Comparison of ENCODE assay signal across 9 mouse cellular contexts in genomic region chr4:147335691-147336367, GRCm38 (mm10). TPM values are rescaled to one million over a fixed set of nuclear protein-coding genes. Genes with fewer than 3 reads are reported as not detected.
DNase-seq lines count a peak whose midpoint lies in the region; ATAC-seq and TF ChIP-seq lines count a peak whose summit lies in the region.
"Not testable (repeated sequence)": the region's sequence is repeated elsewhere in the genome, so short reads cannot be mapped to it uniquely, and the experiment has no call there.
"Had no signal": no experiment of that assay in that cellular context is flagged by ENCODE, and none has a peak within 500 bp of the region (broad histone marks: within the 10 kb centered on the region; RNA-seq: fewer than 3 reads in every experiment).

No protein-coding gene starts in this region.

- TF ChIP-seq EP300 in liver, postnatal 0 days (IDR thresholded peaks at IDR 0.05; ENCODE audit: low read depth); stomach, postnatal 0 days (optimal IDR thresholded peaks at IDR 0.05): not testable (repeated sequence)

- H3K27ac ChIP-seq in embryonic facial prominence, embryonic 13.5 days; hindbrain, embryonic 13.5 days; kidney, postnatal 0 days; liver, postnatal 0 days (ENCODE audit: low read depth); midbrain, embryonic 14.5 days (replicated peaks; ENCODE audit: low read depth, low read length); stomach, postnatal 0 days (replicated peaks): not testable (repeated sequence)

- peak; percentile 93 for DNase-seq in heart, adult 11 months
- not testable (repeated sequence) for DNase-seq in kidney, postnatal 0 days (ENCODE audit: low spot score); liver, postnatal 0 days; midbrain, embryonic 14.5 days; stomach, postnatal 0 days (ENCODE audit: low spot score)

- not testable (repeated sequence) for H3K36me3 ChIP-seq in embryonic facial prominence, embryonic 13.5 days; hindbrain, embryonic 13.5 days; kidney, postnatal 0 days (ENCODE audit: insufficient read depth, low read length); liver, postnatal 0 days (replicated peaks; ENCODE audit: insufficient read depth, low read length); midbrain, embryonic 14.5 days (ENCODE audit: control insufficient read depth, insufficient read depth, low read length); stomach, postnatal 0 days (ENCODE audit: control insufficient read depth, insufficient read depth, low read length)

- not testable (repeated sequence) for H3K4me3 ChIP-seq in embryonic facial prominence, embryonic 13.5 days; hindbrain, embryonic 13.5 days; kidney, postnatal 0 days (replicated peaks; ENCODE audit: low read depth, low read length); liver, postnatal 0 days (ENCODE audit: low read depth, low read length); midbrain, embryonic 14.5 days (replicated peaks; ENCODE audit: low read depth, low read length); stomach, postnatal 0 days (ENCODE audit: low read depth, low read length)

- not testable (repeated sequence) for H3K4me1 ChIP-seq in embryonic facial prominence, embryonic 13.5 days; hindbrain, embryonic 13.5 days (replicated peaks); kidney, postnatal 0 days (replicated peaks; ENCODE audit: insufficient read depth, low read length); liver, postnatal 0 days (ENCODE audit: insufficient read depth); midbrain, embryonic 14.5 days (ENCODE audit: control insufficient read depth, insufficient read depth, low read length); stomach, postnatal 0 days (replicated peaks; ENCODE audit: control insufficient read depth, insufficient read depth)

- peak; percentile 35 for ATAC-seq in CD4-positive, CD25-positive, alpha-beta regulatory T cell, adult 4 months
- peak; percentile 54 for ATAC-seq in embryonic facial prominence, embryonic 13.5 days (ENCODE audit: insufficient number of reproducible peaks, insufficient read depth, low FRiP score, low TSS enrichment, low read depth)
- peak; percentile 66 for ATAC-seq in hindbrain, embryonic 13.5 days (ENCODE audit: low FRiP score)
- peak; percentile 50 for ATAC-seq in kidney, postnatal 0 days (replicated peaks; ENCODE audit: low FRiP score, low read depth)
- ATAC-seq in liver, postnatal 0 days = peak; percentile 29
- ATAC-seq in midbrain, embryonic 14.5 days (ENCODE audit: low FRiP score, low TSS enrichment) = peak; percentile 49
- peak; percentile 58 for ATAC-seq in stomach, postnatal 0 days (ENCODE audit: low FRiP score, low TSS enrichment)

- not testable (repeated sequence) for H3K4me2 ChIP-seq in embryonic facial prominence, embryonic 13.5 days; hindbrain, embryonic 13.5 days; kidney, postnatal 0 days (ENCODE audit: low read length); liver, postnatal 0 days (ENCODE audit: low read depth, low read length); midbrain, embryonic 14.5 days (ENCODE audit: low read length); stomach, postnatal 0 days (replicated peaks; ENCODE audit: low read depth)

- 20% methylated on average over 1 of the region's 1 CpGs for WGBS in embryonic facial prominence, embryonic 13.5 days
- 19% methylated on average over 1 of the region's 1 CpGs for WGBS in hindbrain, embryonic 13.5 days
- 45% methylated on average over 1 of the region's 1 CpGs for WGBS in kidney, postnatal 0 days
- WGBS in liver, postnatal 0 days (ENCODE audit: insufficient replicate concordance) = 35% methylated on average over 1 of the region's 1 CpGs
- WGBS in midbrain, embryonic 14.5 days = 48% methylated on average over 1 of the region's 1 CpGs
- 38% methylated on average over 1 of the region's 1 CpGs for WGBS in stomach, postnatal 0 days

- not testable (repeated sequence) for H3K9ac ChIP-seq in embryonic facial prominence, embryonic 13.5 days; hindbrain, embryonic 13.5 days; kidney, postnatal 0 days (ENCODE audit: low read depth, low read length); liver, postnatal 0 days (replicated peaks); midbrain, embryonic 14.5 days (replicated peaks; ENCODE audit: low read length); stomach, postnatal 0 days (ENCODE audit: low read length)

- H3K9me3 ChIP-seq in embryonic facial prominence, embryonic 13.5 days = peaks cover 63% of the 10 kb centered on the region
- H3K9me3 ChIP-seq in hindbrain, embryonic 13.5 days = peaks cover 62% of the 10 kb centered on the region
- peaks cover 47% of the 10 kb centered on the region for H3K9me3 ChIP-seq in kidney, postnatal 0 days (replicated peaks; ENCODE audit: low read length)
- H3K9me3 ChIP-seq in liver, postnatal 0 days (ENCODE audit: low read length) = peaks cover 44% of the 10 kb centered on the region
- peaks cover 61% of the 10 kb centered on the region for H3K9me3 ChIP-seq in midbrain, embryonic 14.5 days (ENCODE audit: control insufficient read depth, low read length)
- peaks cover 32% of the 10 kb centered on the region for H3K9me3 ChIP-seq in stomach, postnatal 0 days (ENCODE audit: control insufficient read depth, low read length)

- TF ChIP-seq CTCF in kidney, postnatal 0 days (IDR thresholded peaks at IDR 0.05; ENCODE audit: low read depth); liver, postnatal 0 days (IDR thresholded peaks at IDR 0.05; ENCODE audit: low read depth); stomach, postnatal 0 days (IDR thresholded peaks at IDR 0.05; ENCODE audit: low read depth): not testable (repeated sequence)

- not testable (repeated sequence) for H3K27me3 ChIP-seq in embryonic facial prominence, embryonic 13.5 days; hindbrain, embryonic 13.5 days; kidney, postnatal 0 days (ENCODE audit: insufficient read depth, low read length); liver, postnatal 0 days (ENCODE audit: insufficient read depth, low read length); midbrain, embryonic 14.5 days (ENCODE audit: control insufficient read depth, insufficient read depth, low read length); stomach, postnatal 0 days (ENCODE audit: control insufficient read depth, insufficient read depth, low read length)

RNA-seq across cellular contexts. Expression of gene Zfp978, which starts 25.3 kb away (rescaled TPM):
- polyA plus RNA-seq in CD4-positive, CD25-positive, alpha-beta regulatory T cell, adult 4 months (2017; shearing (Covaris generic)) = not detected
- polyA plus RNA-seq in embryonic facial prominence, embryonic 13.5 days (2015; fragmentation: Nextera tagmentation; extraction: Ambion mirVana) = not detected in 2 replicates
- polyA plus RNA-seq in hindbrain, embryonic 13.5 days (2015; fragmentation: Nextera tagmentation; extraction: Ambion mirVana) = not detected in 2 replicates
- polyA plus RNA-seq in kidney, postnatal 0 days (2015; fragmentation: Nextera tagmentation; extraction: Ambion mirVana) = 0.14 and 0.17 TPM in 2 replicates
- polyA plus RNA-seq in liver, postnatal 0 days (2015; fragmentation: Nextera tagmentation; extraction: Ambion mirVana) = not detected in 2 replicates
- 0.22 TPM in 1 of 2 replicates, not detected in the other for polyA plus RNA-seq in midbrain, embryonic 14.5 days (2014; fragmentation: Nextera tagmentation; extraction: Ambion mirVana)
- polyA plus RNA-seq in stomach, postnatal 0 days (2015; fragmentation: Nextera tagmentation; extraction: Ambion mirVana) = not detected in 2 replicates
- polyA plus RNA-seq: lung, adult 2 months had no signal

RNA-seq across cellular contexts. Expression of gene Zfp988, which starts 30.4 kb away (rescaled TPM):
- 1 to 10 TPM in 1 of 2 experiments, under 1 TPM in 1; 0.61 to 1.1 TPM for polyA plus RNA-seq in CD4-positive, CD25-positive, alpha-beta regulatory T cell, adult 4 months (2017; shearing (Covaris generic))
- polyA plus RNA-seq in embryonic facial prominence, embryonic 13.5 days (2015; fragmentation: Nextera tagmentation; extraction: Ambion mirVana) = not detected in 2 replicates
- 0.09 and 0.22 TPM in 2 replicates for polyA plus RNA-seq in hindbrain, embryonic 13.5 days (2015; fragmentation: Nextera tagmentation; extraction: Ambion mirVana)
- polyA plus RNA-seq in kidney, postnatal 0 days (2015; fragmentation: Nextera tagmentation; extraction: Ambion mirVana) = 0.24 and 0.25 TPM in 2 replicates
- 0.08 TPM in 1 of 2 replicates, not detected in the other for polyA plus RNA-seq in liver, postnatal 0 days (2015; fragmentation: Nextera tagmentation; extraction: Ambion mirVana)
- 0.15 TPM in 1 of 2 replicates, not detected in the other for polyA plus RNA-seq in midbrain, embryonic 14.5 days (2014; fragmentation: Nextera tagmentation; extraction: Ambion mirVana)
- 0.05 and 0.16 TPM in 2 replicates for polyA plus RNA-seq in stomach, postnatal 0 days (2015; fragmentation: Nextera tagmentation; extraction: Ambion mirVana)
- polyA plus RNA-seq: lung, adult 2 months had no signal
